Mouse (Mus musculus): ENCODE results near the gene Smg1. TPM values are rescaled to one million over a fixed set of nuclear protein-coding genes. Genes with fewer than 3 reads are reported as not detected.

The Smg1 gene
- 13.7 and 16.9 TPM in 2 replicates for polyA plus RNA-seq (2015; fragmentation: Nextera tagmentation; extraction: Ambion mirVana)

- Histone ChIP-seq H3K9ac (ENCODE audit: low read depth, low read length) (peak within 1 kb of the TSS; percentile 99), H3K27ac (ENCODE audit: low read depth, low read length) (peak within 1 kb of the TSS; percentile 93), H3K27me3 (replicated peaks; ENCODE audit: control insufficient read depth, insufficient read depth, low read length) (no peaks in the 10 kb centered on the region), H3K4me3 (ENCODE audit: low read length) (peak within 1 kb of the TSS; percentile 99), H3K4me1 (ENCODE audit: control insufficient read depth, insufficient read depth, low read depth, low read length) (peaks cover 15% of the 10 kb centered on the region), H3K9me3 (ENCODE audit: control insufficient read depth, low read length) (no peaks in the 10 kb centered on the region), H3K36me3 (ENCODE audit: control insufficient read depth, insufficient read depth, low read length) (no peaks in the 10 kb centered on the region), H3K4me2 (ENCODE audit: low read length) (peak within 1 kb of the TSS; percentile 86)
- under 1% methylated on average over 76 of the region's 79 CpGs for WGBS
- ATAC-seq, result peak; percentile 95
These were observed at the start of gene Smg1 for GRCm38 (mm10) chr7:118243453-118244385. Smg1 (minus strand) TSS chr7:118243670.

GRCm38 (mm10) chr7:118283186-118283585, 39.7 kb upstream of the Smg1 start:
- 76% methylated on average over 2 of the region's 2 CpGs for WGBS
- ATAC-seq, result no peak
- Histone ChIP-seq H3K4me1 (ENCODE audit: control insufficient read depth, insufficient read depth, low read depth, low read length) (no peaks in the 10 kb centered on the region), H3K27me3 (replicated peaks; ENCODE audit: control insufficient read depth, insufficient read depth, low read length) (no peaks in the 10 kb centered on the region), H3K9ac (ENCODE audit: low read depth, low read length) (no peak overlapping the region), H3K9me3 (ENCODE audit: control insufficient read depth, low read length) (0 out of 2 replicates have a peak, but pooled peaks cover 2% of the 10 kb centered on the region), H3K27ac (ENCODE audit: low read depth, low read length) (no peak overlapping the region), H3K36me3 (ENCODE audit: control insufficient read depth, insufficient read depth, low read length) (no peaks in the 10 kb centered on the region), H3K4me3 (ENCODE audit: low read length) (no peak overlapping the region), H3K4me2 (ENCODE audit: low read length) (no peak overlapping the region)

- H3K36me3 ChIP-seq (ENCODE audit: control insufficient read depth, insufficient read depth, low read length), result no peaks in the 10 kb centered on the region
- H3K27ac ChIP-seq (ENCODE audit: low read depth, low read length), result no peak overlapping the region
- 0 out of 2 replicates have a peak, but pooled peaks cover 2% of the 10 kb centered on the region for H3K9me3 ChIP-seq (ENCODE audit: control insufficient read depth, low read length)
- no peaks in the 10 kb centered on the region for H3K27me3 ChIP-seq (replicated peaks; ENCODE audit: control insufficient read depth, insufficient read depth, low read length)
- no peak overlapping the region for H3K4me2 ChIP-seq (ENCODE audit: low read length)
- no peak for ATAC-seq
- H3K4me3 ChIP-seq (ENCODE audit: low read length), result no peak overlapping the region
- 81% methylated on average over 9 of the region's 9 CpGs for WGBS
- H3K9ac ChIP-seq (ENCODE audit: low read depth, low read length), result no peak overlapping the region
- no peaks in the 10 kb centered on the region for H3K4me1 ChIP-seq (ENCODE audit: control insufficient read depth, insufficient read depth, low read depth, low read length)
These were observed 39.1 kb upstream of the Smg1 start for GRCm38 (mm10) chr7:118282543-118282942.

- no peak overlapping the region for H3K27ac ChIP-seq (ENCODE audit: low read depth, low read length)
- no peaks in the 10 kb centered on the region for H3K9me3 ChIP-seq (ENCODE audit: control insufficient read depth, low read length)
- H3K36me3 ChIP-seq (ENCODE audit: control insufficient read depth, insufficient read depth, low read length), result no peaks in the 10 kb centered on the region
- no peak overlapping the region for H3K4me3 ChIP-seq (ENCODE audit: low read length)
- H3K4me1 ChIP-seq (ENCODE audit: control insufficient read depth, insufficient read depth, low read depth, low read length), result no peaks in the 10 kb centered on the region
- H3K4me2 ChIP-seq (ENCODE audit: low read length), result no peak overlapping the region
- no peak overlapping the region for H3K9ac ChIP-seq (ENCODE audit: low read depth, low read length)
- 52% methylated on average over 3 of the region's 3 CpGs for WGBS
- no peak for ATAC-seq
- H3K27me3 ChIP-seq (replicated peaks; ENCODE audit: control insufficient read depth, insufficient read depth, low read length), result no peaks in the 10 kb centered on the region
These were observed 36.1 kb upstream of the Smg1 start for GRCm38 (mm10) chr7:118279521-118279920.

GRCm38 (mm10) chr7:118277335-118277910, 34.0 kb upstream of the Smg1 start:
- no peak overlapping the region for H3K9ac ChIP-seq (ENCODE audit: low read depth, low read length)
- H3K4me3 ChIP-seq (ENCODE audit: low read length), result no peak overlapping the region
- H3K4me1 ChIP-seq (ENCODE audit: control insufficient read depth, insufficient read depth, low read depth, low read length), result no peaks in the 10 kb centered on the region
- no peak overlapping the region for H3K27ac ChIP-seq (ENCODE audit: low read depth, low read length)
- no peak overlapping the region for H3K4me2 ChIP-seq (ENCODE audit: low read length)
- 57% methylated on average over 11 of the region's 11 CpGs for WGBS
- no peak for ATAC-seq
- no peaks in the 10 kb centered on the region for H3K27me3 ChIP-seq (replicated peaks; ENCODE audit: control insufficient read depth, insufficient read depth, low read length)
- H3K36me3 ChIP-seq (ENCODE audit: control insufficient read depth, insufficient read depth, low read length), result no peaks in the 10 kb centered on the region
- H3K9me3 ChIP-seq (ENCODE audit: control insufficient read depth, low read length), result no peaks in the 10 kb centered on the region

GRCm38 (mm10) chr7:118276684-118277334, 33.3 kb upstream of the Smg1 start:
- 92% methylated on average over 15 of the region's 15 CpGs for WGBS
- no peak for ATAC-seq
- Histone ChIP-seq H3K9me3 (ENCODE audit: control insufficient read depth, low read length) (no peaks in the 10 kb centered on the region), H3K4me3 (ENCODE audit: low read length) (no peak overlapping the region), H3K9ac (ENCODE audit: low read depth, low read length) (no peak overlapping the region), H3K4me1 (ENCODE audit: control insufficient read depth, insufficient read depth, low read depth, low read length) (no peaks in the 10 kb centered on the region), H3K36me3 (ENCODE audit: control insufficient read depth, insufficient read depth, low read length) (no peaks in the 10 kb centered on the region), H3K27ac (ENCODE audit: low read depth, low read length) (no peak overlapping the region), H3K27me3 (replicated peaks; ENCODE audit: control insufficient read depth, insufficient read depth, low read length) (no peaks in the 10 kb centered on the region), H3K4me2 (ENCODE audit: low read length) (no peak overlapping the region)

GRCm38 (mm10) chr7:118275265-118275664, 31.8 kb upstream of the Smg1 start:
- no peak for ATAC-seq
- no peak overlapping the region for H3K4me2 ChIP-seq (ENCODE audit: low read length)
- 93% methylated on average over 6 of the region's 6 CpGs for WGBS
- H3K36me3 ChIP-seq (ENCODE audit: control insufficient read depth, insufficient read depth, low read length), result no peaks in the 10 kb centered on the region
- no peaks in the 10 kb centered on the region for H3K27me3 ChIP-seq (replicated peaks; ENCODE audit: control insufficient read depth, insufficient read depth, low read length)
- no peak overlapping the region for H3K4me3 ChIP-seq (ENCODE audit: low read length)
- H3K9me3 ChIP-seq (ENCODE audit: control insufficient read depth, low read length), result no peaks in the 10 kb centered on the region
- no peak overlapping the region for H3K27ac ChIP-seq (ENCODE audit: low read depth, low read length)
- H3K4me1 ChIP-seq (ENCODE audit: control insufficient read depth, insufficient read depth, low read depth, low read length), result no peaks in the 10 kb centered on the region
- no peak overlapping the region for H3K9ac ChIP-seq (ENCODE audit: low read depth, low read length)

GRCm38 (mm10) chr7:118274851-118275250, 31.4 kb upstream of the Smg1 start:
- 92% methylated on average over 5 of the region's 5 CpGs for WGBS

GRCm38 (mm10) chr7:118274169-118274568, 30.7 kb upstream of the Smg1 start:
- Histone ChIP-seq H3K27me3 (replicated peaks; ENCODE audit: control insufficient read depth, insufficient read depth, low read length) (no peaks in the 10 kb centered on the region), H3K4me3 (ENCODE audit: low read length) (no peak overlapping the region), H3K36me3 (ENCODE audit: control insufficient read depth, insufficient read depth, low read length) (no peaks in the 10 kb centered on the region), H3K4me2 (ENCODE audit: low read length) (no peak overlapping the region), H3K27ac (ENCODE audit: low read depth, low read length) (no peak overlapping the region), H3K9me3 (ENCODE audit: control insufficient read depth, low read length) (no peaks in the 10 kb centered on the region), H3K4me1 (ENCODE audit: control insufficient read depth, insufficient read depth, low read depth, low read length) (no peaks in the 10 kb centered on the region), H3K9ac (ENCODE audit: low read depth, low read length) (no peak overlapping the region)
- ATAC-seq, result no peak
- WGBS, result 48% methylated on average over 7 of the region's 7 CpGs

More at GRCm38 (mm10) chr7:118274851-118275250, 31.4 kb upstream of the Smg1 start:
- H3K4me1 ChIP-seq (ENCODE audit: control insufficient read depth, insufficient read depth, low read depth, low read length), result no peaks in the 10 kb centered on the region
- H3K27ac ChIP-seq (ENCODE audit: low read depth, low read length), result no peak overlapping the region
- H3K36me3 ChIP-seq (ENCODE audit: control insufficient read depth, insufficient read depth, low read length), result no peaks in the 10 kb centered on the region
- no peaks in the 10 kb centered on the region for H3K9me3 ChIP-seq (ENCODE audit: control insufficient read depth, low read length)
- no peak for ATAC-seq
- no peaks in the 10 kb centered on the region for H3K27me3 ChIP-seq (replicated peaks; ENCODE audit: control insufficient read depth, insufficient read depth, low read length)
- H3K4me2 ChIP-seq (ENCODE audit: low read length), result no peak overlapping the region
- no peak overlapping the region for H3K4me3 ChIP-seq (ENCODE audit: low read length)
- no peak overlapping the region for H3K9ac ChIP-seq (ENCODE audit: low read depth, low read length)

Data from hindbrain, embryonic 16.5 days (tissue).